Mouse (Mus musculus): Measurements from ENCODE around the gene Gm21992.

Gene Gm21992

GRCm38 (mm10) chr19:4811063-4811908 is at the start of gene Gm21992, which contains the start of gene Rbm14:
Gene Gm21992, minus strand, starts transcription at chr19:4811612.
Gene Rbm14, minus strand, starts transcription at chr19:4811634.
- peak; percentile 97 for DNase-seq (ENCODE audit: low read depth, low spot score)

DNA sequence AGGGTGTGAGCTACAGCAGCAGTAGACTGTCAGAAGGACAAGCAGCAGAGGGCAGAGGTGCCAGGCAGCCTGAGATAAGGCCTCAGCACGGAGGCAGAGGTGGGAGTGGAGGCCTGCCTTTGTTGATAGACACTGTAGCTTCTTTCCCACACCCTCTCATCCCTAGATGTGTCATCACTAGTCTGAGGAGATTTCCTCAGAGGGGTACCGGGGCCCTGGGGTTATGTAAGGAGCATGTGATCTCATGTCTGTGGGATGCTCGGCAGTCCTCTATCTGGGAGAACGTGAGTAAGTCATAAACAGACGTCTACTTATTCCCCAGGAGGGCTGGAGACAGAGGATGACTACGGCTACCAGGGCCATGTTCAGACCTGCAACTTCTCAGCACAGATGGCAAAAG is 47.7 kb upstream of the Gm21992 start:
- no peak for DNase-seq (ENCODE audit: low read depth, low spot score)

DNA sequence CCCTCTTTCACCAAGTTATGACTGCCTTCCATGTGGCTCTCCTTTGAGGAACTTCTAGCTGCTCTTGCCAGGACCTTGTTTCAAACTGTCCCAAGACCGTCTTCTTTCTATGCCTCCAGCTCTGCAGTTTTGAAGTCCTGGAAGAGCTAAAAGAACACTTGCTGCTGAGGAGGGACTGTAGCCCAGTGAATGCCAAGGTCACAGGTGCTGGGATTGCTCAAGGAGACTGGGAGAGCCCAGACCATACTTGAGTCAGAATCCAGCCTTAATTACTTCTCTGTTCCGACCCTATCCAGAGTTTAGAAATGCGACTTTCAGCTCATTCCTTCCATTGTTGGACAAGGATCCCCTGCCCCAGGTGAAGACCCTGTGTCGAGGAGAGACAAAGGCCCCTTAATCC is 44.5 kb upstream of the Gm21992 start:
- DNase-seq (ENCODE audit: low read depth, low spot score), result no peak

DNA sequence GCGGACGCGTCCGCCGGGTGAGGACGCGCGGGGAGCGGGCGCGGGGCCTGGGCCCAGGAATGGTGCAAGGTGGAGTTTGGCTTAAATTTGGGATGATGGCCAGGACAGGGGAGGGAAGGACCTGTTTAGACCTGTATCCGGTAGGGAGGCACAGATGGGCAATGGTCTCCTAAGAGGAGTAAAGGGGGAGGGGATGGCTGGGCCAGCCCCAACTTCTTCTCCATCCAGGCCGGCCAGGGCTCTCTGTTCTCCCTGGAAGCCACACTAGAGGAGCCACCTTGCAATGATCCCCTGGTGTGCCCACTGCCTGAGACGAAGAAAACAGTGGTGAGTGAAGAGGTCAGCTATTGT is 44.0 kb upstream of the Gm21992 start:
- DNase-seq (ENCODE audit: low read depth, low spot score), result no peak

- peak; percentile 91 for DNase-seq (ENCODE audit: low read depth, low spot score)
Observed at GRCm38 (mm10) chr19:4854552-4855469, 43.4 kb upstream of the Gm21992 start, which contains the start of gene Ctsf. Gene Ctsf, plus strand, starts transcription at chr19:4855130.

GRCm38 (mm10) chr19:4850281-4850680 is 38.9 kb upstream of the Gm21992 start:
- DNase-seq (ENCODE audit: low read depth, low spot score), result no peak

DNA sequence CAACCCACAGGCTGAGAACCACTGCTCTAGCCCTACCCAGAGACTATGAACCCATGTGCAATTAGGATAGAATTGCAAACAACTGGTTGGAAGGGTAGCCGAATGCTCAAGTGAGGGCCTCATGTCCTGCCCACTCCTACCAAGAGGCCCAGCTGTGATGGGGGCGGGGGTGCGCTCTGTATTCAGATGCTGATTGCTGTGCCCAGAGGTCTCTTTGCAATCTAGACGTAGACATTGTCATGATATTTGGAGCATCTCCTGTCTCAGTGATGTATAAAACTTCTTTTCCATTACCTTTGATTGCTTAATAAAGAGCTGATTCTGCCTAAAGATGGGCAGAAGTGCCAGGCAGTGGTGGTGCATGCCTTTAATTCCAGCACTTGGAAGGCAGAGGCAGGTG is 38.4 kb upstream of the Gm21992 start:
- no peak for DNase-seq (ENCODE audit: low read depth, low spot score)

DNA sequence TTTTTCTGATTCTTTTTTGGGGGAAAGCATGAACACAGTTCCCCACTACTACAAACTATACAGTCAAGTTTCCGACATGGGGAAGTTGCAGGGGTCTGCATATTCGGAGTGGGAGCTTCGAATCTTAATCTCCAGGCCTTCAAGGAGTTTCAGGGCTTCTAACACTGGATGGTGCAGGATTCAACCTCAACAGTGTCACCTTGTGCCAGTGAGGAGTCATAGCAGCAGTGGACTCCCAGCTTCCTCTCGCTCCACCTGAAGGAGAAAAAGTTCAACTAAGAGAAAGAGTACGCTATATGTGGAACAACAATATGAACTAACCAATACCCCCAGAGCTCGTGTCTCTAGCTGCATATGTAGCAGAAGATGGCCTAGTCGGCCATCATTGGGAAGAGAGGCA is 36.1 kb upstream of the Gm21992 start:
- DNase-seq (ENCODE audit: low read depth, low spot score), result no peak

GRCm38 (mm10) chr19:4845846-4846245 is 34.4 kb upstream of the Gm21992 start:
- DNase-seq (ENCODE audit: low read depth, low spot score), result no peak

DNA sequence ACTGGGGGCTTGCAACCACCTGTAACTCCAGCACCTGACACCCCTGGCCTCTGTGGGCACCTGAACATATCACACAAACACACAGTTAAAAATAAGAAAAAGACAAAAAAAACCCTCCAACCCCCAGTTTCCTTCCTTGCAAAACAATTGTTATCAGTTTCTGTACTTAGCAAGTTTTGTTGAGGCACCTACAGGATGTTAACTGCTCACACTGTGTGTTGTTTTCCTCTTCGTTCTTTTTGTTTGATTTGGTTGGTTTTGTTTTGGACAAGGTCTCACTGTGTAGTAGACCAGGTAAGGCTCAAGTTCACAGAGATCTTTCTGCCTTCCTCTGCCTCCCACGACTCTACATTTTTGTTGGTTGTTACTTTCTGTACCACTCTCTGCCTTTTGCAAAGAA is 31.2 kb upstream of the Gm21992 start:
- DNase-seq (ENCODE audit: low read depth, low spot score), result no peak

DNA sequence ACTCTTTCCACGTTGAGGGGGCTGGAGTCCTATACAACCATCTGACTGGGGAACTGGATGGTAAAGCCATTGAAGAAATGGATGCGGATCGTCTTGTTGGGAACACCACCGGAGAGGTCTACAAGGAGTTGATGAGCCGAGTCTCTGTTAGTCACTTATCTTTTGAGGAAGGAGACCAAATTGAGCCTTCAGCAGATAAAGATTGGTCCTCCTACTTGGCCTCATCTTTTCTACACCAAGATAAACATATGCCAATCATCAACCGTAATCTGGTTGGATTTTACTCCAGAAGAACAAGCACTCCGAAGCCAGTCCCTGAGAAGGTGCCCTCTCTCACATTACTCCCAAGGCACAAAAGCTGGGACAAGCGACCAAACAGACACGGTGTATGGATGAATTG is 29.4 kb upstream of the Gm21992 start:
- DNase-seq (ENCODE audit: low read depth, low spot score), result no peak

DNA sequence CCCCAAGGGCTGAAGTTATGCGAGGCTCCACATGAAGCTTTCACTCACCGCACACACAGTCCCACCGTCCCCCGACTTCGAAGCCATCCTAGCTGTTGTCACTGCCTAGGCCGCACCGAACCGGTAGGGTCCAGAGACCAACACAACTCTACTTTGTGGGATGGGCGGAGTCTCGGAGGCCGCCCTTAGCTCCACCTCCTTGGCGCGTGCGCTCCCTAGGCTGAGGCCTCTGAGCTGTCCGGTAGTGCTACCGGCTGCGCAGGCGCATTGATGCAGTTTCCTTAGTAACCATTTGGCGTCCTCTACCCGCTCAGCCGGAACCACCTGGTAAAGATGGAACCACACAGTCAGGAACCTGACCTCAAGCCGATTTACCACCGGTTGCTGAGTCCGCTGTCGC is 27.7 kb upstream of the Gm21992 start, which contains the start of the genes Ccs and Ccdc87:
TSS of gene Ccs (minus strand) at position 184 of the 400 bp plus-strand sequence.
TSS of gene Ccdc87 (plus strand) at position 218 of the 400 bp plus-strand sequence.
- peak; percentile 91 for DNase-seq (ENCODE audit: low read depth, low spot score)

DNA sequence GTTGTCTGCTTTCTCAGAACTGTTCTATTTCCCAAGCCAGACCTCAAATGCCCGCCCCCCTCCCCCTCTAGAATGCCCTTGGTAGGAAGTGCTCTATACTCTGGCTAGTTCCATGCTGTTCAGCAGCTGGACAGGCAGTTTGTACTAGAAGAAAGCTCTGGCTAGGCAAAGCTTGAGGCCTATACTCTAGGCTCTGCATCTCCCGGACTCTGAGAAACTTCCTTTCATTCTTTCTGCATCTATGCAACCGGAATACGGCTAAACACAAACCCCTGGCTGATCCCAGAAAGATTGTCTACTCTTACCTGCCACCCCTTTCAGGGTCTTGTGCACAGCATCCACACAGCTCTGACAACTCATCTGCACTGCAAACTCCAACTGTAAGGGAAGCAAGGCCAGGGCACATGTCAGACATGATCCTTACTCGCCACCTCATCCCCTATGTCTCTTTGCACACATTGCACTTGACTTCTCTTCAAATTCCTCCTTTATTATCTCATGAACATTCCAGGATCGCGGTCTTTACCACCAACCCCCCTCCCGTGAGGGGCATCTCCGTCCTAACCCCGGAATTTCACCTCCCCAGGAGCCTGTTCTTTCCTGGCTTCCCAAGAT is 27.2 kb upstream of the Gm21992 start:
- no peak for DNase-seq (ENCODE audit: low read depth, low spot score)

- no peak for DNase-seq (ENCODE audit: low read depth, low spot score)
Observed at GRCm38 (mm10) chr19:4837049-4837448, 25.6 kb upstream of the Gm21992 start.

- DNase-seq (ENCODE audit: low read depth, low spot score), result no peak
Observed at GRCm38 (mm10) chr19:4836096-4836495, 24.7 kb upstream of the Gm21992 start.

- no peak for DNase-seq (ENCODE audit: low read depth, low spot score)
Observed at GRCm38 (mm10) chr19:4833977-4834376, 22.6 kb upstream of the Gm21992 start.

- no peak for DNase-seq (ENCODE audit: low read depth, low spot score)
Observed at GRCm38 (mm10) chr19:4829156-4829555, 17.7 kb upstream of the Gm21992 start.

DNA sequence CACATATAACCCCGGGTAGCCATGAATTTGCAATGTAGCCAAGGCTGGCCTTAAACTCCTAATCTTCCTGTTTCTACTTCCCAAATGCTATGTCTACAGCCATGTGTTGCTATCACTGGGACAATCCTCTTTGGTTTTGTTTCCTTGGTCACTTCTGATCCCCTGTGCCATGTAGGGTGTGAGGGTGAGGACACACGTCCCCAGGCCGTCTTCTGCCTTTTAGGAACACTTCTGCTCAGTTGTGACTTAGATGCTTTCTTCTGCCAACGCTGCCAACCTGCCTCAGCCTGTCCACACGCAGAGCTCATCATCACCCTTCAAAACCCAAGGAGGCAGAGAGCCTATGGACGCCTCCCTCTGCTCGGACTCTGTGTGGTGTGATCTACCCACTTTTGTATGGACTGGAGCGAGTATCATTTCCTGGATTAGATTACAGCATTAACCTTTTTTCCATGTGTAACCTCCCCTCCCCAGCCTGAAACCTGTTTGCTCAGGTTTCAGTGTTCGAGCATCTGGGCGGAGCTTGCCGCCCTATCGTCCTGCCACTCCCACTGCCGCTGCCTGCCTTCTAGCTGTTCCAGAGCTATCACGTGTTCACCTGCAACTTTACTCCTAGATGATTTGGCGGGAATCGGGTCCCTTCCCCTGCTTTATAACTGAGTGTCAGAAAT is 17.2 kb upstream of the Gm21992 start:
- DNase-seq (ENCODE audit: low read depth, low spot score), result no peak

GRCm38 (mm10) chr19:4820678-4821303 is 9.4 kb upstream of the Gm21992 start:
- DNase-seq (ENCODE audit: low read depth, low spot score), result no peak

DNA sequence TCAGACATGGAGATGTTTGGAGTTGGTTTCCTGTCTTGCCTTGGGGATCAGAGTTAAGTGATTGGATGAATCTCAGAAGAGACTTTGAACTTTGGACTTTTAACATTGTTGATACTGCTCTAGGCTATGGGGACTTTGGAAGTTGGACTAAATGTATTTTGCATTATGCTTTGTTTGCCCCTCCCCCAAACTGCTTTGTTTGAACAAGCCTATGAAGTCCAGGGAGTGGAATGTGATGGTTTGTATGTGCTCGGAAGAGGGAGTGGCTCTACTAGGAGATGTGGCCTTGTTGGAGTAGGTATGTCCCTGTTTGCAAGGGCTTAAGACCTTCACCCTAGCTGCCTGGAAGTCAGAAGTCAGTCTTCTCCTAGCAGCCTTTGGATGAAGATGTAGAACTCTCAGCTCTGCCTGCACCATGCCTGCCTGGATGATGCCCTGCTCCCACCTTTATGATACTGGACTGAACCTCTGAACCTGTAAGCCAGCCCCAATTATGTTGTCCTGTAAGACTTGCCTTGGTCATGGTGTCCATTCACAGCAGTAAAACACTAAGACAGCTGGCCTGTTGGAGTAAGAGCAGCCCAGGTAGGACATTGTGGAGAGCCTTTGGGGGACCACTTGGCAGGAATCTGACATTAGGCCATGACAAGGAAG is 5.9 kb upstream of the Gm21992 start:
- no peak for DNase-seq (ENCODE audit: low read depth, low spot score)
